Mouse (Mus musculus) heart, adult 8-10 months (tissue): ENCODE results near the gene Tubgcp2. TPM values are rescaled to one million over a fixed set of nuclear protein-coding genes. Genes with fewer than 3 reads are reported as not detected.

Experiments
- DNase-seq: peaks from one replicate; pipeline ENCODE4 v3.0.0; 2022; ENCODE audit warnings: low spot score
- total RNA-seq, 4 experiments: library from RNA; stranded (reverse); gene quantifications; 2 replicates each; pipeline ENCODE4 v1.2.4; 2022

Tubgcp2 gene
- total RNA-seq = 10 to 100 TPM; 32.6 to 37.0 (median 34.9) TPM

- DNase-seq = peak; percentile 93
These were observed at the start of gene Tubgcp2, which contains the start of gene Zfp511 for GRCm38 (mm10) chr7:140036281-140037170. TSS of gene Tubgcp2 (minus strand) at chr7:140036669. TSS of gene Zfp511 (plus strand) at chr7:140036391.

- DNase-seq = no peak
These were observed 45.8 kb upstream of the Tubgcp2 start, which contains the start of gene Caly for GRCm38 (mm10) chr7:140082242-140082678. TSS of gene Caly (minus strand) at chr7:140082548.

DNA sequence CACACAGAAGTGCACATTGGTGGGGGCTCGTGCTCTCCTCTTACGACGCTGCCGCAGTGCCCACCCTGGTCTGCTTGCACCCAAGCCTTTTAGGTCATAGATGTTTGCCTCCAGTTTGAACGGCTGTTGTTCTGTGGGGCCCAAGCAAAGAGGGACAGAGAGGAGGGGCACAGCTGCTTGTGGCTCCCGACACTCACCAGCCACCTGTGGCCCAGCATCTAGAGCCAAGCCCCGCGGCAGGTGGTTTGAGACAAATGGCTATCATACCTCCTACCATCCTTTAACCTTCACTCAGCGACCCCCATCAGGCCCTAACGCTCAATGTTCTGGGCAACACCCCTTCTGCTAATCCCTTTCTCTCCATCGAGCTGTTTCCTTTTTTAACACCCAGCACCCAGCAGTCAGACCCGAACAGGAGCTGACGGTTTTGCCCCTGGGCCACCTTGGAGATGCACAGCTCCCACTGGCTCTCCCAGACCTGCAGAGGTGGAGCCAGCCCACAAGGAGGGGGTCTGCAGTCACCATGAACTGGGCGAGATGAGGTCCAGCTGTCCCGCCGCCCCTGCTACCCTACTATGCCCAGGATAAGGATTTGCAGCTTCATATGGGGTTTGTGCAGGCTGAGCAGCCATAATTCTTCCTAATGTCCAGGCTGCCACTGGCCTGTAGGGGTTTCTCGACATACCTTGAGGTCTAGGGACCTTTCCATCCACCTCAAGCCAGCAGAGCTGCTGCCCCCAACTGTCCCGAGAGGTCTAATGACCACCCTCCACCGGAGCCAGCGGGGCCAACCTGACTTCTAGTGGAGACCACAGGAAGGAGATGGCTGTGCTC is 45.2 kb upstream of the Tubgcp2 start:
- no peak for DNase-seq

DNA sequence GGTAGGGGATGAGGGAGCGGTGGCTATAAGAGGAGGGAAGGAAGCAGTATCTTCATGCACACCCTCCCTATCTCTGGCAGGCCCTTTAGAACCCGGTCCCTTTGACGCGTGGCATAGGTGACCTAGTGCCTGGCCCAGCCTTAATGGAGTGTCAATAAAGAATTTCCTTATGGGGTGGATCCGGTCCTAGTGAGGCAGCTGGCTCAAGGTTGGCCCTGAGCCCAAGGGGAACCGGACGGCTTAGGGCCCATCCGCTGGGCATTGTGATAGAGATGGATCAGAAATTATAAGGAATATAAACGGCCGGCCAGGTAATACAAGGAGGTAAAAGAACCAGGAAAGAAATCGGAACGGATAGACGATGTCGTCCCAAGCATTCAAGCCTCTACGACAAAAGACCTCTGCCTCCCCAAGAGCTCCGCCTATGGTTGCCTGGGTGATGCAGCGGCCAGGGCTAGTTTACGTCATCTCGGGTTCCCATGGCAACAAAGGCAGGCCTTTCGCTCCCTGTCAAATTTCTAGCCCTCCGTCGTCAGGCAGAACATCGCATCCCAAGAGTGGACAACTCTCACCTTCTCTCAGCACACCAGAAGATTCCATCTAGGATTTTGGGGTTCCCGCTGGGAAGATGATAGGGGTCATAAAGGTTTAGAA is 44.2 kb upstream of the Tubgcp2 start:
- DNase-seq = peak; percentile 27

DNA sequence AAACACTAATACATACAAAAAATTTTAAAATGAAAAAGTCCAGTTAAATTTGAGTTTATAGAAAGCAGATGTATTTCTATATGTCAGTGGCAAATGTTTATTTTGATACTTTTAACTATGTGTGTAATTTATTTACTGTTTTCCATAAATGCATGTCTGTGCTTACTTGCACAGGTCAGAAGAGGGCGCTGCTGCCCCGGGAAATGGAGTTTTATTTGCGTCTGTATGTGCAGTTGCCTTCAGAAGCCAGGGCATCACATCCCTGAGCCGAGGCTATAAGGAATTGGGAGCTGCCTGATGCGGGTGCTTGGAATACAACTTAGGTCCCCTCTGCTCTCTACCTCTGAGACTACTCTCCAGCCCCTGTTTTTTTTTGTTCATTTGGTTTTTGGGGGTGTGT is 42.2 kb upstream of the Tubgcp2 start:
- DNase-seq = peak; percentile 53

DNA sequence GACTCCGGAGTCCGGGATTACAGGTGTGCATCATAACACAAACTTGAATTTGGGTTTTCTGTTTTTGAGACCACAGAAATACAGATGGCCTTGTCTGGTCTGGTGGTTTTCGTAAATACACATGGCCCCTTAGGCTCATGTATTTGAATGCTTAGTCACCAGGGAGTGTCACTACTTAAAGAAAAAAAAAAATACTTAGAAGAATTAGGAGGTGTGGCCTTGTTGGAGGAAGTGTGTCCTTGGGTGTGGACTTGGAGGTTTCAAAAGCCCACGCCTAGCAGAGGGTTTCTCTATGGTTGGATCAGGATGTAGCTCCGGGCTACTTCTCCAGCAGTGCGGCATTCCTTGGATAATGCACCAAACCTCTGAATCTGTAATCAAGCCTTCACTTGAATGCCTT is 41.2 kb upstream of the Tubgcp2 start:
- DNase-seq = no peak

- peak; percentile 10 for DNase-seq
These were observed 33.7 kb upstream of the Tubgcp2 start for GRCm38 (mm10) chr7:140070042-140070711.

DNA sequence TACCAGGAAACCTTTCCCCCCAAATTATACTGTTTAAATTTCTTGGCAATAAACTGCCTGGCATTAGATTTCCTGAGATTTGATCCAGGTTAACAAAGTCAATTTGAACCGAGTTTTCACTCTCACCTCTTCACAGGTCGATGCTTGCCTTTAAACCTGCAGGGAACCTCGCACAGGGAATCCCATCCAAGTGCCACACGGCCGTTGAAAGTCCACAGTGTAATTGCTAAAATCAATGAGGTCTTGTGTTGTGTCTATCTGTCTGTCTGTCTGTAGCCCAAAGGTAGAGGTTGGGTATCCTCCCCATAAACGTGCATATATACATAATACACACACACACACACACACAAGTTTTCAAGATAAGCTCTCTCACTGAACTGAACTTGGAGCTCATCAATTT is 30.9 kb upstream of the Tubgcp2 start:
- DNase-seq = no peak

- peak; percentile 35 for DNase-seq
These were observed 26.6 kb upstream of the Tubgcp2 start for GRCm38 (mm10) chr7:140063092-140063491.

DNA sequence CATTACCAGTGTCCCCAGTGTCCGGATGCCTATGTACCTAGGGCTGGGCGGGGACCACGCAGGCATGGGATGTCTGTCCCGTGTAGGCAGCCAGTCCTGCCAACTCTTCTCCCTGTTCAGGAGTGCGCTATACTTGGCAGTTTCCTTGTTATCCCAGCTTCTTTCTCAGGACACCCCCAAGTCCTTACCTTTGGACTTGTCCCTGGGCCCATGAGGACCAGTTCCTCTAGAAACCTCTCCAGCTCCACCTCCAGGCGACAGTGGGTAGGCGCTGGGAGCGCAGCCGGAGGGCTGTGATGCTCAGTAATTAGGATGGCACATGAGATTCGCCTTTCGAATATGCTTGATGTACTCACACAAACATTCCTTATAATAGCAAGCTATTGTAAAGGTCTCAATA is 25.8 kb upstream of the Tubgcp2 start:
- DNase-seq = no peak

DNA sequence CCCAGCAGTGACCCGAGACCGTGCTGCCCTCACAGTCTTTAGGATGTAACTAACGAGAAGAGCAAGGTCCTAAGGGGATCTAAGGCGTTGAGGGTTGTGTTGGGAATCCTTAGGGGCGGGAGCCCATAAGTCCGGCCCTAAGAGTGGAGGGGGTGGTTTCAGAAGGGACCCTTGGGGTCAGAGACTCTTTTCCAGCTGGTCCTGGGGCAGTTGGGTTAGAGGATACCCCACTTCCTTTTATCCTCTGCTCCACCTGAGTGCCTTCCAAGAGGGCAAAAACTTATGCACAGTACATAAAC is 25.3 kb upstream of the Tubgcp2 start:
- DNase-seq = no peak

- no peak for DNase-seq
These were observed 24.7 kb upstream of the Tubgcp2 start for GRCm38 (mm10) chr7:140060936-140061831.

- no peak for DNase-seq
These were observed 23.1 kb upstream of the Tubgcp2 start for GRCm38 (mm10) chr7:140059601-140060000.

DNA sequence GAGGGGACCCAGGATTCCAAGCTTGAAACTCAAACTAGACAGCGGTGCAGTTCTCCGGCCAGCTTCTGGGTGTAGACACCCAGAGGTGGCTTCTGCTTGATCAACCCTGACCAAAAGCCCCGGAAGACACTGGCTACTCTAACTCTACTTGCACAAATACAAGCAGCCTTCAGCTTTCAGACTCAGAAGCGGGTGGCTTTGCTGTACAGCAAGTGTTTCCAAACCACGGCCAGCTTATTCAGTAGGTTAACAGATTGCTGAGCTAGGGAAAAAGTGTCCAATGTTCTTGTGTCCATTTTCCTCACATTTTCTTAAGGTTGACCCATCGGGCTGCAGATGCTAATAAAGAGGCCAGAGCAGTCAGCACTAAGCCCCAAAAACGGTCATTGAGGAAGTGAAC is 22.1 kb upstream of the Tubgcp2 start:
- DNase-seq = no peak

- no peak for DNase-seq
These were observed 21.2 kb upstream of the Tubgcp2 start for GRCm38 (mm10) chr7:140057413-140058407.

DNA sequence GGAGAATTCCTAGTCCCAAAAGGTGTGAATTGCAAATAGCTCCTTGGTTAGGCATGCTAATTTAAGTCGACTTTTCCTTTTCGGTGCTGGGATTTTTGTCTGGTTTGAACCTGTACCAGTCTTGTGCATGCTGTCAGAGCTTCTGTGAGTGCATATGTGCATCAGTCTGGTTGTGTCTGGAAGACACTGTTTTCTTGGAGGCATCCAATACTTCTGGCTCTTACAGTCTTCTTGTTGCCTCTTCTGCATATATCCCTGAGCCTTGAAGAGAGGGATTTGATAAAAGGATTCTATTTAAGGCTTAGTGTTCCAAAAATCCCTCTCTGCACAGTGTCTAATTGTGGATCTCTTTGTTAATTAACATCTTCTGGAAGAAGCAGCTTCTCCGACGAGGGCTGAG is 17.7 kb upstream of the Tubgcp2 start:
- no peak for DNase-seq

DNA sequence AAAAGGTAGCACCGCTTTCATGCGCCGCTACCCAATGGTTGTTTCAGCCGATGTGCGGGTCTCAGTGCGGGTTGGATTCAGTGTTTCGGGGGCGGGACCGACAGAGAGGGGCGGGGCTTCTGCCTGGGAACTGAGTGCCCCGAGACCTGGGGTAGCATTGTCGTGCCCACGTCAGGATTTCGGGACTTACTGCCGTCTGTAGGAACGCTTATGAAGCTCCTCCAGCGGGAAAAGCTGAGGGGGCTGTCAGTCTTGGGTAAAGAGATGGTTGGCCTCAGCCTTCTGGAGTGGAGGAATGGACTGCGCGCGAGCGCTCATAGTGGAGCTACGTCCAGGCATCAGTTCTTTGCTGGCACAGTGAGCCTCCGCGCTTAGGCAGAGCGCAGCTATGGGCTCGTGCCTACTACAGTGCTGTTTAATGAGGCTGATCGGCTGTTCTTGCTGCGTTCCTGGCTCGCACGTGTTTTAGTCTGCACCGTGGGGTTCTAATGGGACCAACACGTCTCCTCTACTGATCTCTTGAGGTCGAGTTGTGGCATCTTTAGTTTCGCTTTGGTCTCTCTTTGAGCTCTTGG is 12.7 kb upstream of the Tubgcp2 start:
- DNase-seq = no peak

- no peak for DNase-seq
These were observed 12.1 kb upstream of the Tubgcp2 start, which contains the start of gene Msx3 for GRCm38 (mm10) chr7:140048361-140049114. TSS of gene Msx3 (minus strand) at chr7:140049089.
